Mouse (Mus musculus): ENCODE measurements around the gene Ugt1a10. TPM values are rescaled to one million over a fixed set of nuclear protein-coding genes. Genes with fewer than 3 reads are reported as not detected.

The Ugt1a10 gene
- polyA plus RNA-seq, 2 experiments, result not detected

GRCm38 (mm10) chr1:88234248-88234610 lies 179.0 kb downstream of the Ugt1a10 start:
- DNase-seq (ENCODE audit: low spot score), result no peak
- Histone ChIP-seq H3K9me3 (ENCODE audit: control insufficient read depth, low read length) (peaks cover 96% of the 10 kb centered on the region), H3K27me3 (ENCODE audit: control insufficient read depth, insufficient read depth, low read length) (no peaks in the 10 kb centered on the region), H3K27ac (replicated peaks; ENCODE audit: low read depth, low read length) (no peak overlapping the region), H3K9ac (ENCODE audit: low read depth, low read length, severe bottlenecking) (no peak overlapping the region), H3K36me3 (ENCODE audit: control insufficient read depth, insufficient read depth, low read length) (no peaks in the 10 kb centered on the region), H3K4me3 (replicated peaks; ENCODE audit: low read length) (no peak overlapping the region), H3K4me1 (ENCODE audit: control insufficient read depth, insufficient read depth, low read length) (no peaks in the 10 kb centered on the region), H3K4me2 (replicated peaks; ENCODE audit: low read depth, low read length, severe bottlenecking) (no peak overlapping the region)
- 59% methylated on average over 4 of the region's 4 CpGs for WGBS
- no peak for ATAC-seq (ENCODE audit: low FRiP score, low read depth)
- TF ChIP-seq POLR2A (IDR thresholded peaks at IDR 0.05; ENCODE audit: borderline replicate concordance, extremely low read depth, insufficient read depth, insufficient read length), result no peak

- ATAC-seq (ENCODE audit: low FRiP score, low read depth) (no peak), DNase-seq (ENCODE audit: low spot score) (no peak)
- no peaks in the 10 kb centered on the region for H3K27me3 ChIP-seq (ENCODE audit: control insufficient read depth, insufficient read depth, low read length)
- no peak overlapping the region for H3K4me2 ChIP-seq (replicated peaks; ENCODE audit: low read depth, low read length, severe bottlenecking)
- H3K4me3 ChIP-seq (replicated peaks; ENCODE audit: low read length), result no peak overlapping the region
- H3K4me1 ChIP-seq (ENCODE audit: control insufficient read depth, insufficient read depth, low read length), result no peaks in the 10 kb centered on the region
- no peaks in the 10 kb centered on the region for H3K36me3 ChIP-seq (ENCODE audit: control insufficient read depth, insufficient read depth, low read length)
- no peak overlapping the region for H3K27ac ChIP-seq (replicated peaks; ENCODE audit: low read depth, low read length)
- no peak for TF ChIP-seq POLR2A (IDR thresholded peaks at IDR 0.05; ENCODE audit: borderline replicate concordance, extremely low read depth, insufficient read depth, insufficient read length)
- peaks cover 96% of the 10 kb centered on the region for H3K9me3 ChIP-seq (ENCODE audit: control insufficient read depth, low read length)
- H3K9ac ChIP-seq (ENCODE audit: low read depth, low read length, severe bottlenecking), result no peak overlapping the region
- WGBS, result 40% methylated on average over 5 of the region's 5 CpGs
Observed at GRCm38 (mm10) chr1:88234646-88235045, 179.5 kb downstream of the Ugt1a10 start.

GRCm38 (mm10) chr1:88235046-88235893 lies 180.1 kb downstream of the Ugt1a10 start:
- H3K9ac ChIP-seq (ENCODE audit: low read depth, low read length, severe bottlenecking), result no peak overlapping the region
- 63% methylated on average over 11 of the region's 11 CpGs for WGBS
- no peaks in the 10 kb centered on the region for H3K27me3 ChIP-seq (ENCODE audit: control insufficient read depth, insufficient read depth, low read length)
- no peak for TF ChIP-seq POLR2A (IDR thresholded peaks at IDR 0.05; ENCODE audit: borderline replicate concordance, extremely low read depth, insufficient read depth, insufficient read length)
- no peak for ATAC-seq (ENCODE audit: low FRiP score, low read depth)
- no peaks in the 10 kb centered on the region for H3K4me1 ChIP-seq (ENCODE audit: control insufficient read depth, insufficient read depth, low read length)
- H3K27ac ChIP-seq (replicated peaks; ENCODE audit: low read depth, low read length), result no peak overlapping the region
- no peak overlapping the region for H3K4me2 ChIP-seq (replicated peaks; ENCODE audit: low read depth, low read length, severe bottlenecking)
- no peak for DNase-seq (ENCODE audit: low spot score)
- H3K4me3 ChIP-seq (replicated peaks; ENCODE audit: low read length), result no peak overlapping the region
- peaks cover 96% of the 10 kb centered on the region for H3K9me3 ChIP-seq (ENCODE audit: control insufficient read depth, low read length)
- no peaks in the 10 kb centered on the region for H3K36me3 ChIP-seq (ENCODE audit: control insufficient read depth, insufficient read depth, low read length)

- 62% methylated on average over 4 of the region's 4 CpGs for WGBS
- H3K36me3 ChIP-seq (ENCODE audit: control insufficient read depth, insufficient read depth, low read length), result no peaks in the 10 kb centered on the region
- no peaks in the 10 kb centered on the region for H3K27me3 ChIP-seq (ENCODE audit: control insufficient read depth, insufficient read depth, low read length)
- H3K9me3 ChIP-seq (ENCODE audit: control insufficient read depth, low read length), result peaks cover 96% of the 10 kb centered on the region
- H3K4me2 ChIP-seq (replicated peaks; ENCODE audit: low read depth, low read length, severe bottlenecking), result no peak overlapping the region
- no peak overlapping the region for H3K4me3 ChIP-seq (replicated peaks; ENCODE audit: low read length)
- ATAC-seq (ENCODE audit: low FRiP score, low read depth), result no peak
- no peak overlapping the region for H3K9ac ChIP-seq (ENCODE audit: low read depth, low read length, severe bottlenecking)
- TF ChIP-seq POLR2A (IDR thresholded peaks at IDR 0.05; ENCODE audit: borderline replicate concordance, extremely low read depth, insufficient read depth, insufficient read length), result no peak
- H3K4me1 ChIP-seq (ENCODE audit: control insufficient read depth, insufficient read depth, low read length), result no peaks in the 10 kb centered on the region
- no peak overlapping the region for H3K27ac ChIP-seq (replicated peaks; ENCODE audit: low read depth, low read length)
- no peak for DNase-seq (ENCODE audit: low spot score)
Observed at GRCm38 (mm10) chr1:88235894-88236415, 180.8 kb downstream of the Ugt1a10 start.

GRCm38 (mm10) chr1:88237311-88237710 lies 182.1 kb downstream of the Ugt1a10 start:
- DNase-seq (ENCODE audit: low spot score) (no peak), ATAC-seq (ENCODE audit: low FRiP score, low read depth) (no peak)
- H3K4me2 ChIP-seq (replicated peaks; ENCODE audit: low read depth, low read length, severe bottlenecking), result no peak overlapping the region
- H3K27ac ChIP-seq (replicated peaks; ENCODE audit: low read depth, low read length), result no peak overlapping the region
- no peak overlapping the region for H3K9ac ChIP-seq (ENCODE audit: low read depth, low read length, severe bottlenecking)
- peaks cover 95% of the 10 kb centered on the region for H3K9me3 ChIP-seq (ENCODE audit: control insufficient read depth, low read length)
- H3K4me1 ChIP-seq (ENCODE audit: control insufficient read depth, insufficient read depth, low read length), result no peaks in the 10 kb centered on the region
- H3K27me3 ChIP-seq (ENCODE audit: control insufficient read depth, insufficient read depth, low read length), result no peaks in the 10 kb centered on the region
- H3K36me3 ChIP-seq (ENCODE audit: control insufficient read depth, insufficient read depth, low read length), result no peaks in the 10 kb centered on the region
- no peak for TF ChIP-seq POLR2A (IDR thresholded peaks at IDR 0.05; ENCODE audit: borderline replicate concordance, extremely low read depth, insufficient read depth, insufficient read length)
- no peak overlapping the region for H3K4me3 ChIP-seq (replicated peaks; ENCODE audit: low read length)
- 79% methylated on average over 5 of the region's 5 CpGs for WGBS
